ENCODE assay signal across 10 mouse cellular contexts in genomic region chr4:86388430-86388829, GRCm38 (mm10).
DNase-seq lines count a peak whose midpoint lies in the region; ATAC-seq lines count a peak whose summit lies in the region.
"Had no signal": no experiment of that assay in that cellular context is flagged by ENCODE, and none has a peak within 500 bp of the region (broad histone marks: within the 10 kb centered on the region; RNA-seq: fewer than 3 reads in every experiment).

No protein-coding gene starts in this region.

- H3K9me3 ChIP-seq in intestine, embryonic 15.5 days = no peaks in the 10 kb centered on the region
- H3K9me3 ChIP-seq in intestine, embryonic 16.5 days (ENCODE audit: control insufficient read depth, low read length) = no peaks in the 10 kb centered on the region
- H3K9me3 ChIP-seq in embryonic facial prominence, embryonic 14.5 days (ENCODE audit: control insufficient read depth, low read length) = no peaks in the 10 kb centered on the region
- H3K9me3 ChIP-seq in kidney, embryonic 16.5 days (ENCODE audit: low read length) = no peaks in the 10 kb centered on the region
- no peaks in the 10 kb centered on the region for H3K9me3 ChIP-seq in neural tube, embryonic 15.5 days (replicated peaks)
- H3K9me3 ChIP-seq: heart, embryonic 15.5 days had no signal

- 0 out of 2 replicates have a peak, but pooled peaks have one; percentile 20 for ATAC-seq in intestine, embryonic 15.5 days
- no peak for ATAC-seq in intestine, embryonic 16.5 days
- ATAC-seq in embryonic facial prominence, embryonic 14.5 days (ENCODE audit: low read depth) = no peak
- peak; percentile 63; the same call in 1 of the 2 replicates for ATAC-seq in kidney, embryonic 16.5 days (ENCODE audit: low FRiP score, low TSS enrichment)
- no peak for ATAC-seq in neural tube, embryonic 15.5 days (ENCODE audit: low FRiP score)

- DNase-seq in embryonic facial prominence, embryonic 14.5 days (ENCODE audit: low spot score) = peak; percentile 53
- DNase-seq in skeletal muscle tissue, adult 2 months (ENCODE audit: low read depth, low spot score) = peak; percentile 65
- no peak for DNase-seq in ovary, adult 18-20 months (ENCODE audit: low spot score)
- no peak for DNase-seq in liver

- H3K4me1 ChIP-seq in intestine, embryonic 15.5 days (replicated peaks) = 0 out of 2 replicates have a peak, but pooled peaks cover 4% of the 10 kb centered on the region
- no peaks in the 10 kb centered on the region for H3K4me1 ChIP-seq in intestine, embryonic 16.5 days (ENCODE audit: control insufficient read depth, insufficient read depth, low read length)
- H3K4me1 ChIP-seq in embryonic facial prominence, embryonic 14.5 days (ENCODE audit: control insufficient read depth, insufficient read depth, low read length) = no peaks in the 10 kb centered on the region; the same call in 1 of the 2 replicates
- peaks cover 8% of the 10 kb centered on the region for H3K4me1 ChIP-seq in kidney, embryonic 16.5 days (ENCODE audit: insufficient read depth, low read length)
- no peaks in the 10 kb centered on the region for H3K4me1 ChIP-seq in neural tube, embryonic 15.5 days

- no peaks in the 10 kb centered on the region for H3K27me3 ChIP-seq in intestine, embryonic 15.5 days (replicated peaks)
- H3K27me3 ChIP-seq in intestine, embryonic 16.5 days (replicated peaks; ENCODE audit: control insufficient read depth, insufficient read depth, low read length) = no peaks in the 10 kb centered on the region
- no peaks in the 10 kb centered on the region for H3K27me3 ChIP-seq in embryonic facial prominence, embryonic 14.5 days (replicated peaks; ENCODE audit: control insufficient read depth, insufficient read depth, low read length)
- no peaks in the 10 kb centered on the region for H3K27me3 ChIP-seq in kidney, embryonic 16.5 days (ENCODE audit: insufficient read depth, low read length)
- H3K27me3 ChIP-seq in neural tube, embryonic 15.5 days (replicated peaks) = no peaks in the 10 kb centered on the region
- H3K27me3 ChIP-seq: CH12.LX; heart, embryonic 15.5 days had no signal

- H3K4me2 ChIP-seq in intestine, embryonic 15.5 days (replicated peaks) = no peak overlapping the region
- no peak overlapping the region for H3K4me2 ChIP-seq in intestine, embryonic 16.5 days (ENCODE audit: low read depth, low read length)
- H3K4me2 ChIP-seq in embryonic facial prominence, embryonic 14.5 days (ENCODE audit: low read depth, low read length) = no peak overlapping the region
- H3K4me2 ChIP-seq in kidney, embryonic 16.5 days (replicated peaks; ENCODE audit: low read depth, low read length) = no peak overlapping the region
- no peak overlapping the region for H3K4me2 ChIP-seq in neural tube, embryonic 15.5 days
- H3K4me2 ChIP-seq: heart, embryonic 15.5 days had no signal

- H3K4me3 ChIP-seq in intestine, embryonic 15.5 days (replicated peaks) = no peak overlapping the region
- H3K4me3 ChIP-seq in intestine, embryonic 16.5 days (ENCODE audit: low read length) = no peak overlapping the region
- H3K4me3 ChIP-seq in embryonic facial prominence, embryonic 14.5 days (ENCODE audit: low read depth, low read length) = no peak overlapping the region
- no peak overlapping the region for H3K4me3 ChIP-seq in kidney, embryonic 16.5 days (ENCODE audit: low read length)
- no peak overlapping the region for H3K4me3 ChIP-seq in neural tube, embryonic 15.5 days (replicated peaks)
- H3K4me3 ChIP-seq: heart, embryonic 15.5 days had no signal

- WGBS in intestine, embryonic 15.5 days = 57% methylated on average over 5 of the region's 5 CpGs
- WGBS in intestine, embryonic 16.5 days = 51% methylated on average over 5 of the region's 5 CpGs
- WGBS in embryonic facial prominence, embryonic 14.5 days = 52% methylated on average over 5 of the region's 5 CpGs
- WGBS in kidney, embryonic 16.5 days = 43% methylated on average over 5 of the region's 5 CpGs
- WGBS in neural tube, embryonic 15.5 days = 75% methylated on average over 5 of the region's 5 CpGs

- H3K27ac ChIP-seq in intestine, embryonic 15.5 days = no peak overlapping the region
- no peak overlapping the region for H3K27ac ChIP-seq in intestine, embryonic 16.5 days (ENCODE audit: low read length)
- H3K27ac ChIP-seq in embryonic facial prominence, embryonic 14.5 days (replicated peaks; ENCODE audit: low read depth, low read length) = no peak overlapping the region
- peak overlapping the region; percentile 71; the same call in 1 of the 2 replicates for H3K27ac ChIP-seq in kidney, embryonic 16.5 days (ENCODE audit: low read length)
- H3K27ac ChIP-seq in neural tube, embryonic 15.5 days (replicated peaks) = no peak overlapping the region
- H3K27ac ChIP-seq: heart, embryonic 15.5 days had no signal

- no peak overlapping the region for H3K9ac ChIP-seq in intestine, embryonic 15.5 days
- no peak overlapping the region for H3K9ac ChIP-seq in intestine, embryonic 16.5 days (ENCODE audit: low read depth, low read length)
- no peak overlapping the region for H3K9ac ChIP-seq in embryonic facial prominence, embryonic 14.5 days (ENCODE audit: low read depth, low read length)
- no peak overlapping the region for H3K9ac ChIP-seq in kidney, embryonic 16.5 days (replicated peaks; ENCODE audit: low read length)
- no peak overlapping the region for H3K9ac ChIP-seq in neural tube, embryonic 15.5 days (replicated peaks)
- H3K9ac ChIP-seq: heart, embryonic 15.5 days had no signal

- no peaks in the 10 kb centered on the region for H3K36me3 ChIP-seq in intestine, embryonic 15.5 days
- no peaks in the 10 kb centered on the region for H3K36me3 ChIP-seq in intestine, embryonic 16.5 days (ENCODE audit: control insufficient read depth, insufficient read depth, low read length)
- H3K36me3 ChIP-seq in embryonic facial prominence, embryonic 14.5 days (ENCODE audit: control insufficient read depth, insufficient read depth, low read length) = 0 out of 2 replicates have a peak, but pooled peaks cover 11% of the 10 kb centered on the region
- H3K36me3 ChIP-seq in kidney, embryonic 16.5 days (ENCODE audit: insufficient read depth, low read length) = no peaks in the 10 kb centered on the region
- H3K36me3 ChIP-seq in neural tube, embryonic 15.5 days = no peaks in the 10 kb centered on the region
- H3K36me3 ChIP-seq: heart, embryonic 15.5 days had no signal

Comparison
In these comparisons a context has a peak if more than half of its experiments do, and no peak if none do; other contexts are left out.
1. ATAC-seq: peak in intestine, embryonic 15.5 days (single experiment) and kidney, embryonic 16.5 days (single experiment); none in intestine, embryonic 16.5 days (single experiment), embryonic facial prominence, embryonic 14.5 days (single experiment) and neural tube, embryonic 15.5 days (single experiment).
2. DNase-seq: peak in embryonic facial prominence, embryonic 14.5 days (single experiment) and skeletal muscle tissue, adult 2 months (single experiment); none in ovary, adult 18-20 months (single experiment) and liver (single experiment).